Mouse (Mus musculus) stomach, embryonic 14.5 days (tissue): ENCODE measurements at regions not wholly inside any gene's neighbourhood (a gene's known extent, or its start where the extent isn't known, plus 50 kb on each side); places are given as distances from the start of the nearest gene placed in this dataset.

Experiments used
- ATAC-seq: fragments of 200-750 bp; cut with Nextera tagmentation; 2 replicates; pipeline ENCODE4 v1.8.0; 2017; ENCODE audit warnings: low read depth, moderate TSS enrichment; ENCODE audit not compliant: insufficient number of reproducible peaks, insufficient read depth, low FRiP score
- H3K27ac ChIP-seq: fragments of 300-500 bp; sonication (generic); 2 replicates; pipeline ENCODE4 v1.5.1; 2014; ENCODE audit warnings: mild to moderate bottlenecking, low read length, moderate library complexity, mixed read lengths
- H3K27me3 ChIP-seq: fragments of 300-500 bp; sonication (generic); 2 replicates; pipeline ENCODE4 v1.6.1; 2014; ENCODE audit warnings: low read length, control low read depth, mixed read lengths; ENCODE audit not compliant: control insufficient read depth, insufficient read depth
- H3K36me3 ChIP-seq: fragments of 300-500 bp; sonication (generic); 2 replicates; pipeline ENCODE4 v1.6.1; 2014; ENCODE audit warnings: mild to moderate bottlenecking, control low read depth, low read length, moderate library complexity, mixed read lengths; ENCODE audit not compliant: control insufficient read depth, insufficient read depth
- H3K4me1 ChIP-seq: fragments of 300-500 bp; sonication (generic); 2 replicates; pipeline ENCODE4 v1.6.1; 2014; ENCODE audit warnings: low read length, control low read depth, mixed read lengths; ENCODE audit not compliant: control insufficient read depth, insufficient read depth
- H3K4me2 ChIP-seq: fragments of 300-500 bp; sonication (generic); replicated peaks from 2 replicates; pipeline ENCODE4 v1.6.1; 2014; ENCODE audit warnings: low read depth, low read length, control low read depth
- H3K4me3 ChIP-seq: fragments of 300-500 bp; sonication (generic); 2 replicates; pipeline ENCODE4 v1.5.1; 2014; ENCODE audit warnings: low read depth, low read length, control low read depth
- H3K9ac ChIP-seq: fragments of 300-500 bp; sonication (generic); replicated peaks from 2 replicates; pipeline ENCODE4 v1.6.1; 2014; ENCODE audit warnings: low read depth, mild to moderate bottlenecking, control low read depth, low read length, moderate library complexity, mixed read lengths
- H3K9me3 ChIP-seq: fragments of 300-500 bp; sonication (generic); 2 replicates; pipeline ENCODE4 v1.6.1; 2016; ENCODE audit warnings: low read depth, low read length, control low read depth; ENCODE audit not compliant: control insufficient read depth
- WGBS: fragments of 180-500 bp; shearing (Covaris S2); extraction: QIAGEN DNeasy Blood & Tissue Kit; methylation state at CpG from one replicate; pipeline ENCODE4 v1.1.7; 2014; 5-methylcytosine and 5-hydroxymethylcytosine counted together

DNA sequence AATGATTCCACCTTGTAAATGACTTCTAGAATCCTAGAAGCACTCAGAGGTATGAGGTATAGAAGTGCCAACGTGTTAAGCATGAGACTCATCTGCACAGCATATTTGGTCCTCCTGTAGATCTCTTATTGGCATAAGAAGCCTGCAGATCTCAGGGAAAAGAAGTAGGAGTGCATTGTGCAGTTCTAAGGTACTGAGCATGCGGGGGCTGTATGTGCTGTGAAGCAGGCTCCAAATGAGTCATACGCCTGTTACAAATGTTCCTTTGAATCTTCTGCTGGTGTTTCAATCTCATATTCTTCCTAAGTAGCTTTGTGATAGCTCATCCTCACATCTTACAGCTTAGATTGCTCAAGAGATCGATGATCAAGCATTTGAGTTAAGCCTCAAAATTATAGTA lies 252.7 kb downstream of the Kcna4 start:
- no peak for ATAC-seq
- Histone ChIP-seq H3K4me1 (no peaks in the 10 kb centered on the region), H3K4me2 (no peak overlapping the region), H3K9ac (no peak overlapping the region), H3K36me3 (no peaks in the 10 kb centered on the region), H3K27me3 (no peaks in the 10 kb centered on the region), H3K4me3 (no peak overlapping the region), H3K9me3 (no peaks in the 10 kb centered on the region), H3K27ac (no peak overlapping the region)
- 86% methylated on average over 4 of the region's 4 CpGs for WGBS

DNA sequence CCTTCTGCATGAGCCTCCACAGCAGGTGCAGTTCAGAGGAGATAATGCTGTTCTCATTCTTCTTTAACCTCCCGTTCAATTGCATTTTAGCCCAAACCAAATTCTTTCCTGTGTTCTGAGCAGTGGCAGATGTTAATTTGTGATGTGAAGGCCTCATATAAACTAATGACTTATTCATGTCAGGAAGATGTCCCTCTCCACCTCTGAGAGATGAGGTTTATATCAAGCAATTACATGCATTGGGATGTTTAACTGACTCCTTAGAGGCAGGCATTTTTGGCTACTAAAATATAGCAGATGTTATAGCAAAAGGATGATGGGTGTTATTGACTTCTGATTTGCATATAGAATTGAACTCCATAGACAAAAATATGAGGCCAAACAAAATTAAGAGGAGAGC lies 262.1 kb downstream of the Kcna4 start:
- no peaks in the 10 kb centered on the region for H3K9me3 ChIP-seq
- no peak overlapping the region for H3K4me3 ChIP-seq
- no peak overlapping the region for H3K9ac ChIP-seq
- ATAC-seq: no peak
- H3K4me2 ChIP-seq: no peak overlapping the region
- H3K27ac ChIP-seq: no peak overlapping the region
- H3K36me3 ChIP-seq: no peaks in the 10 kb centered on the region
- H3K27me3 ChIP-seq: no peaks in the 10 kb centered on the region
- 65% methylated on average over 1 of the region's 1 CpGs for WGBS
- H3K4me1 ChIP-seq: no peaks in the 10 kb centered on the region

DNA sequence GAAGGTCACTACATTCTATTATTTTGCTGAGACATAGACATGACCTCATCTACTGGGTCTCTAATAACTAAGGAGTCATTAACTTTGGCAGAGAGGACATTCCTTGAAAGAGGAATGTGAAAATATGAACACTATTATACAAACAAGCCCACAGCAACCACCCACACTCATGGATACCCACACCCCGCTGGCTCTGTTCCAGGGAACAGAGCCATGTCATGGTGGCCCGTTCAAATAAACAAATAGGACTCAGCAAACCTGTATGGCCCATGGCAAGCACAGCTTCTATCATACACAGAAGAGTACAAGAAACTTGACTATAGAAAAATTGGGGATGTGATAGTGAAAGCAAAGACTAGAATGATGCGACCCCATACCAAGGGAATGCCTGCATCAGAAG lies 265.8 kb downstream of the Kcna4 start:
- Histone ChIP-seq H3K36me3 (no peaks in the 10 kb centered on the region), H3K27me3 (no peaks in the 10 kb centered on the region), H3K4me2 (no peak overlapping the region), H3K9ac (no peak overlapping the region), H3K4me3 (no peak overlapping the region), H3K27ac (no peak overlapping the region), H3K4me1 (no peaks in the 10 kb centered on the region), H3K9me3 (no peaks in the 10 kb centered on the region)
- no peak for ATAC-seq
- WGBS: 84% methylated on average over 3 of the region's 3 CpGs

DNA sequence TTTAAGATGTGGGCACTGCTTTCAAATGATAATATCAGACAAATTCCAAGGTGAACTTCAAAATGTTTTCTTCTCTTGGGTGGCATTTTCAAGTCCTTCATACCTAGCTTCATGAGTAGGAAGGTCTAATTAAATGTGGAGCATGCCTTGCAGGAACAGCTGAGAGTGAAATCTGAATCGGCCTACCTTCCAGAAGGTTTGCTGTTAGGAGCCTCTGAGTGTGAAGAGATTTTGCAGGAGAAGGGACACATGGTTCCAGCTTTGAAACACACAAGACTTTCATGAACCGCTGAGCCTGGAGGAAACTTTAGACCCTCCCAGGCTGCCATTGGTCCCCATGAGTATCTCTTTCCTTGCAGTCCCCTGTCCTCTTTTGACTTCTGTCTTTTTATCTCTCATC lies 279.2 kb downstream of the Kcna4 start:
- Histone ChIP-seq H3K4me2 (no peak overlapping the region), H3K27ac (no peak overlapping the region), H3K4me3 (no peak overlapping the region), H3K27me3 (no peaks in the 10 kb centered on the region), H3K4me1 (no peaks in the 10 kb centered on the region), H3K36me3 (no peaks in the 10 kb centered on the region), H3K9me3 (no peaks in the 10 kb centered on the region), H3K9ac (no peak overlapping the region)
- no peak for ATAC-seq
- WGBS: 68% methylated on average over 2 of the region's 2 CpGs

DNA sequence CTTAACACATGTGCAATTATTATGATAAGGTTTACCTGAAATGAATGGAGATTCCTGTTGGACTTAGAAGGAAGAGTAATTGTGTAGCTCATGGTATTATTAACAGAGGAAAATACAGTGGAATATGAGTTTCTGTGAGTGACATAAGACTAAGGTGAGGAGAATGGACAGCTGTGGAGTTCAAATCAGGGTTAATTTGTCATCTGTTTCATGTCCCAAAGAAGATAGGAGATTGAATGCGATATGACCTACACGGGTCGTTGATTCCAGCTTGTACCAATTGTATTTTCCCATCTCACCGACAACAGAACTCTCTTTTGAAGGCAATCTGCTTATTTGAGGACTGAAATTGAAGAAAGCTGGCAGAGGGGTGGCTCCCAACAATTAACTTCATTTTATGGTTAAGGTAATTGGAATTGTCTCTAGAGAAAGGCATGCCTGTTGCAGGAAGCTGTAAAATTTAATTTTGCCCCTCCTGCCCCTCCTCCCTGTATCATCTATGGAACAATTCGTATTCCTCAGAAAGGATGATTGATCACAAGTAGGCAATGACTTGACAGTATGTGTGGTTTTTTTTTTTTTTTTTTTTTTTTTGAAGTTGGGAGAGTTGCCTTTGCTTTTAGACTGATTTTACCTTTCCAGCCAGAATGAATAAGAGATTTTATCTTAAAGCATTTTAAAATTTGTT lies 319.6 kb downstream of the Kcna4 start:
- no peaks in the 10 kb centered on the region for H3K4me1 ChIP-seq
- ATAC-seq: no peak

DNA sequence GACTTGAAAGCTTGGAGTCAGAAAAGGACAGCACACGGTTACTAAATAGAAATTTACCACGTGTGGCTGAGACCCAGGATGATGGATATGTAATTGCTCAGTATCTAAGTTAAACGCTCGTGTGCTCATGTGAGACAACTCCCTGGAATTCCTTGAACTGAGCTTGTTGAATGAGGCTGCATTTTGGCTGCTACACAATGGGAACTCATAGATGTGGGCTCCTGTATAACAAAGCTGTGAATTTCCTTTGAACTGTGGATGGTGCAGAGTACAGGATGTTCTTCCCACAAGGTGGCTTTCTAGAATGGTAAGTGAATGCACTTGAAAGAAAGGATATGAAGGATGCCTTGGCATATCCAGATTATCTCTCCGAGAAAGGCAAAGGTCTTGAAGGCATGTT lies 321.4 kb downstream of the Kcna4 start:
- Histone ChIP-seq H3K4me2 (no peak overlapping the region), H3K36me3 (no peaks in the 10 kb centered on the region), H3K9ac (no peak overlapping the region), H3K4me1 (no peaks in the 10 kb centered on the region), H3K27ac (no peak overlapping the region), H3K4me3 (no peak overlapping the region), H3K9me3 (no peaks in the 10 kb centered on the region), H3K27me3 (no peaks in the 10 kb centered on the region)
- ATAC-seq: no peak
- WGBS: 37% methylated on average over 5 of the region's 5 CpGs

More for the DNA sequence above, 319.6 kb downstream of the Kcna4 start:
- WGBS: 71% methylated on average over 5 of the region's 5 CpGs
- Histone ChIP-seq H3K4me3 (no peak overlapping the region), H3K36me3 (no peaks in the 10 kb centered on the region), H3K9ac (no peak overlapping the region), H3K27ac (no peak overlapping the region), H3K27me3 (no peaks in the 10 kb centered on the region), H3K9me3 (no peaks in the 10 kb centered on the region), H3K4me2 (no peak overlapping the region)

DNA sequence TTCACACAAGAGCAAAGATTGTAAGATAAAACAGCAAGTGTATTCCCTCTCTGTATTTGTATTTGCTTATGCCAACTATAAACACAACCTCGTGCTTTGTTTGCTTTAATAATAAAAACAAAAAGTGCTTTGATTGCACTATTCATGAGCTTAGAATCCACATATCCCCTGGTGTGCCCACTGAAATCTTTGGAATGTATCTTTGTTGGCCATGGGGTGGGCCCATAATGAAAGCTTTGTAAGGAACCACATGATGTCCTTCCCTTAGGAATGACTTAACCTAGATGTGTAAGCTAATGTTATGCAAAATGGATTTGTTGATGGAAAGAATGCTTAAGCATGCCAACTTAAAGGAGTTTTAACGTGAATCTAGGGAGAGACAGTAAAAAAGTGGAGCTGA lies 321.8 kb downstream of the Kcna4 start:
- Histone ChIP-seq H3K4me1 (no peaks in the 10 kb centered on the region), H3K9ac (no peak overlapping the region), H3K36me3 (no peaks in the 10 kb centered on the region), H3K4me2 (no peak overlapping the region), H3K9me3 (no peaks in the 10 kb centered on the region), H3K27ac (no peak overlapping the region), H3K27me3 (no peaks in the 10 kb centered on the region), H3K4me3 (no peak overlapping the region)
- ATAC-seq: no peak
- WGBS: 28% methylated on average over 2 of the region's 2 CpGs

DNA sequence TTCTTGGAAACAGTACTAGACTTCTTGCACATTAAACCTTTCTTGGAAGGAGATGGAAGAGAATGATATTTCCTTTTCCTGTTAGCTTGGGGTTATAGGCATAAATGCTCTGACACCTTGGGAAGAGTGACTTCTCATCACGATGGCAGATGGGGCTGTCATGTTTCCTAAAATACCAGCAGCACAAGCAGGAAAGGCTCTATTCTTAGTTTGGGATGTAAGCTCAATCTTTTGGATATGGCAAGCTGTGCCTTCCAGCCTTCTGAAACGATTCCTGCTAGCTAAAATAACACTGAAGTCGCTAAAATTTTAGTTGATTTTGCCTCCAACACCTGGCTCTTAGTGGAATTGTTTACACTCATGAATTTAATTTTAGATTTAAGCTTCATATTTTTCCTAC lies 324.3 kb downstream of the Kcna4 start:
- no peak for ATAC-seq
- H3K27ac ChIP-seq: no peak overlapping the region
- H3K4me1 ChIP-seq: no peaks in the 10 kb centered on the region
- no peak overlapping the region for H3K9ac ChIP-seq
- no peaks in the 10 kb centered on the region for H3K27me3 ChIP-seq
- H3K4me3 ChIP-seq: no peak overlapping the region
- no peaks in the 10 kb centered on the region for H3K36me3 ChIP-seq
- WGBS: 54% methylated on average over 3 of the region's 3 CpGs
- no peaks in the 10 kb centered on the region for H3K9me3 ChIP-seq
- no peak overlapping the region for H3K4me2 ChIP-seq

DNA sequence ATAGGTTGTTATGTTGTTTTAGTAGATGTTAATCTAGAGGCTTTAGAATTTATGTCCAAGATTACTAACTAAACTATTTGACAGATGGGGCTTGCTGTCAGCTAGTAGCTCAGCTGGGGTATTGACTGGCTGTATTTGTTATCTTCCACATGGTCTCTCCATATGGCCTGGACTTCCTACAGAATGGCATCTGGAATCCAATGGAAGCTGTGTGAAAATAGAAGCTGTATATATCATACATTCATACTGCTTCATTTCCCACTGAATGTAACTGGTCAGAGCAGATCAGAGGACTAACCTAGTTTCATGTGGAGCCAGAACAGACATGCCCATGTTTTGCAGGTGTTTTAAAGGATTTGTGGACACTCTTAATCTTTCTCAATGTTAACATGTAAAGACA lies 337.0 kb downstream of the Kcna4 start:
- H3K4me2 ChIP-seq: no peak overlapping the region
- no peaks in the 10 kb centered on the region for H3K4me1 ChIP-seq
- no peaks in the 10 kb centered on the region for H3K36me3 ChIP-seq
- no peaks in the 10 kb centered on the region for H3K9me3 ChIP-seq
- H3K4me3 ChIP-seq: no peak overlapping the region
- ATAC-seq: no peak
- H3K27ac ChIP-seq: no peak overlapping the region
- H3K27me3 ChIP-seq: no peaks in the 10 kb centered on the region
- H3K9ac ChIP-seq: no peak overlapping the region
